Mouse (Mus musculus): ENCODE results near the gene Dmap1.

DNA sequence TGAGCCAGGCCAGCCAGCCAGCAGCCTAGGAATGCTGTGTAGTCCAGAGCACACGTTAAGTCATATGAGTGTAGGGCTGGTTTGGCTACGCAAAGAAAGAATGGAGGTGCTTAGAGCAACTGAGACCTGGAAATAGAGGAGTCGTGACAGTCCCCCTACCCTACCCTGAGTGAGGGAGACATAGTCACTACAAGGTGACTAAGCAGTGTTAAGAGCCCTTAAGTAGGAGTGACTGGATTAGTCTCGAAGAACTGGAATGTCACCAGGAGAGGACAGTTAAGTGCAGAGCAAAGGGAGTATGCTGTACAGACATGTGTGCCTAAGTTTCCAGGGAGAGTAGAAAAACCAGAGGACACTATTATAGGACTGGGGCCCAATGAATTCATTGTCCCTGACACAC, 45.9 kb downstream of the Dmap1 start:
- TF ChIP-seq CTCF (IDR thresholded peaks at IDR 0.05; ENCODE audit: low read depth) (no peak), EP300 (optimal IDR thresholded peaks at IDR 0.05) (no peak)
